Mouse (Mus musculus): ENCODE data around the gene Eef2k. TPM values are rescaled to one million over a fixed set of nuclear protein-coding genes. Genes with fewer than 3 reads are reported as not detected.

Gene Eef2k
- 38.7 and 39.4 TPM in 2 replicates for polyA plus RNA-seq (2016; fragmentation: Nextera tagmentation; extraction: Ambion mirVana)

DNA sequence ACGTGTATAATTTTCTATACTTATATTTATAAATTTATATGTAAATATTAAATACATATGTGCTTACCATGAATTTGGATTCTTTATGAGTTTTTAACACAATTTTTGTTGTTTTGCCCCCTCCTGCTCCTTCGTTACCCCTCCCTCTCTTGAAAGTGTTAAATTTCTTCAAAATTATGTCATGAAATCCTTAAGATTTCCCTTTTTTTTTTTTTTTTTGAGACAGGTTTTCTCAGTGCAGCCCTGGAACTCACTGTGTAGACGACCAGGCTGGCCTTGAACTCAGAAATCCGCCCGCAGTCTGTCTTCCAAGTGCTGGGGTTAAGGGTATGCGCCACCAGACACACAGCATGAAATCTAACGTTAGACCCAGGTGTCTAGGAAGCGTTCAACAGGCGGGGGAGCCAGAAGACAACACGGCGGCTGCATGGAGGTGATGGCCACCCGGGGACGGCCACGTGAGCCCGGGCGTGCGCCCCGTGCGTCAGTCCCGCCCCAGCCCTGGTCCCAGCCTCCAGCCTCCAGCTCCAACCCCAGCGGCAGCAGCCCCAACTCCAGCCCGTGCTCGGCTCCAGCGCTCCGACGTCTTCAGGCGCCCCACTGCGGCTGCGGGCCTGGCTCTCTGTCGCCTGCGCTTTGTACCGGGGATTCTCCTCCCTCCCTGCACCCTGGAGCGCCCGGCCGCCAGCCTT is at the start of gene Eef2k:
Eef2k (plus strand) TSS at position 487 of the 692 bp plus-strand sequence.
- peaks cover 13% of the 10 kb centered on the region for H3K4me1 ChIP-seq
- WGBS = 4% methylated on average over 35 of the region's 35 CpGs
- H3K4me2 ChIP-seq (replicated peaks) = peak within 1 kb of the TSS; percentile 76
- no peaks in the 10 kb centered on the region for H3K9me3 ChIP-seq
- peak within 1 kb of the TSS; percentile 85 for H3K9ac ChIP-seq
- peak; percentile 95 for ATAC-seq (ENCODE audit: insufficient number of reproducible peaks, insufficient read depth, low FRiP score, low TSS enrichment)
- no peaks in the 10 kb centered on the region for H3K27me3 ChIP-seq
- peak within 1 kb of the TSS; percentile 80 for H3K4me3 ChIP-seq
- 0 out of 2 replicates have a peak, but pooled peaks cover 2% of the 10 kb centered on the region for H3K36me3 ChIP-seq
- H3K27ac ChIP-seq = peak within 1 kb of the TSS; percentile 94

DNA sequence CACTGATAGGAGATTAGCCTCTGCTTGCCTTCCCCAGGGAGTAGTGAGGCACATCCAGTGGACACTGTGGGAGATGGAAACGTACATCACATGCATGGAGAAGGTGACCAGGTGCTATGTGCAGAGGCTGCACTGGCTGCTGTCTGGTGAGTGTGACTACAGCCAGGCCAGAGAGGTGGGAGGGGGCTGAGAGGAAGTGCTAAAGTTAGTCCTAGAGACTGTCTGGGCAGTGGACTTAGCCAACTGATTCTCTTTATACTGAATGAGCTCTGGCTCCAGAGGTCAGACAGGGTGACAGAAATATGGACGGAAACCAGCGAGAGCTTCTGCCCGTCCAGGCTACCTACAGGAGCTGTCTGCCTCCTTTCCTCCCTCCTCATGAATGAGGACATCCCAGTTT is 47.1 kb upstream of the Eef2k start:
- WGBS = 66% methylated on average over 4 of the region's 4 CpGs
- Histone ChIP-seq H3K36me3 (no peaks in the 10 kb centered on the region), H3K27me3 (no peaks in the 10 kb centered on the region), H3K9ac (no peak overlapping the region), H3K27ac (no peak overlapping the region), H3K9me3 (no peaks in the 10 kb centered on the region), H3K4me2 (replicated peaks) (no peak overlapping the region), H3K4me3 (no peak overlapping the region), H3K4me1 (no peaks in the 10 kb centered on the region)
- ATAC-seq (ENCODE audit: insufficient number of reproducible peaks, insufficient read depth, low FRiP score, low TSS enrichment) = no peak

DNA sequence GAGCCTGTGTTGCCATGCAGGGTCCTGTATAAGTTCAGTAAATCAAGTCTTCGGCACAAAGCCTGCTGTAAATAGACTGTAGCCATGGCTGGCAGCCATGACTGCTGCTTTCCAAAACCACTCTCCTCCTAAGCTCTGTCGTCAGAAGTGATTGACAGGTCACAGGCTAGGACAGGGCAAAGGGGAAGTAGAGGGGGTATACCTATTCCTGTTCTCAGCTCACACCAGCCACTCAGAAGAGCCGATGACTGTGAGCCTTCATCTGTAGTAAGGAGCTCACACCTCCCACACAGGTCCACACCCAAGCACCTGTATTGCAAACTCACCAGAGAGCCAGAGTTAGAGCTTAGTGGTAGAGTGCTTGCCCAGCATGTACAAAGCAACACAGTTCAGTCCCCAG is 46.3 kb upstream of the Eef2k start:
- Histone ChIP-seq H3K27me3 (no peaks in the 10 kb centered on the region), H3K36me3 (no peaks in the 10 kb centered on the region), H3K27ac (no peak overlapping the region), H3K4me2 (replicated peaks) (no peak overlapping the region), H3K4me1 (no peaks in the 10 kb centered on the region), H3K4me3 (no peak overlapping the region), H3K9me3 (no peaks in the 10 kb centered on the region), H3K9ac (no peak overlapping the region)
- ATAC-seq (ENCODE audit: insufficient number of reproducible peaks, insufficient read depth, low FRiP score, low TSS enrichment) = no peak; the same call in 1 of the 2 replicates
- WGBS = 79% methylated on average over 3 of the region's 3 CpGs

DNA sequence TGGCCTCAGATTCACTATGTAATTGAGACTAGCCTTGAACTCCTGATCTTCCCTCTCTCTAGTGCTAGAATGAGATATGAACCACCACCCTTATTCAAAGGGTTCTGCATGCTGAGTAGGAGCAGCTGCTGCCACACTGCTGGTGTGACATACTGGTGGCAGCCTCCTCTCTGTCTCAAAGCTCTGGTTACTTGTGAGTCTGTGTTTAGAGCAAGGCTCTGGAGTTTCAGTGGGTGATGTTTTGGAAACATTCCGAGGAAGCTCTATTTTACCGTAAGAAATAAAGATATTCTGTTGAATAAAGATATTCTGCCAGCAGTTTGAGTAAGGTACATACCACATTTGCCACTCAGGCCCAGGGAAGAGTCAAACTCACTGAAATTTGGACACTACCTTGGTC is 39.4 kb upstream of the Eef2k start:
- Histone ChIP-seq H3K36me3 (no peaks in the 10 kb centered on the region), H3K27ac (no peak overlapping the region), H3K9ac (no peak overlapping the region), H3K27me3 (no peaks in the 10 kb centered on the region), H3K4me2 (replicated peaks) (no peak overlapping the region), H3K9me3 (no peaks in the 10 kb centered on the region), H3K4me3 (no peak overlapping the region), H3K4me1 (no peaks in the 10 kb centered on the region)
- ATAC-seq (ENCODE audit: insufficient number of reproducible peaks, insufficient read depth, low FRiP score, low TSS enrichment) = no peak
- 95% methylated on average over 2 of the region's 2 CpGs for WGBS

DNA sequence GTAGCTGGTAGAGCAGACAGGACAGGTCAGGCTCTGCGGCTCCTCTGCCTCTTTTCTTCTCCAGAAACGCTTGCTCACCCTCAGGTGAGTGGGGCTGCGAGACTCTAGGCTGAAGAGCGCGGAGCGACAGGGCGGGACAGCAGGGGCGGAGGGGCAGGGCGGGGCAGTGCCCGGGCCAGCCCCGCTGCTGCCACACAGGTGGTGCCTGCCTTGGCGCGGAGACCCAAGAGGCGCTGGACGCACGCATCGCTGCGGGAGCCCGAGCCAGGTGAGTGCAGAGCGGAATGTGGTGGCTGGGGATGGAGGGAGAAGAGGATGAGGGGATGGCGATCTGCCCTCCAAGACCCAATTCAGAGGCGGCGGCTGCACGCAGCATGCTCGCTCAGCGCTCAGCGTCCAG is 32.9 kb upstream of the Eef2k start:
- Histone ChIP-seq H3K27ac (no peak overlapping the region), H3K27me3 (peaks cover 21% of the 10 kb centered on the region), H3K36me3 (no peaks in the 10 kb centered on the region), H3K4me2 (replicated peaks) (peak overlapping the region; percentile 51), H3K4me1 (peaks cover 4% of the 10 kb centered on the region; the same call in 1 of the 2 replicates), H3K9ac (peak overlapping the region; percentile 33), H3K9me3 (no peaks in the 10 kb centered on the region), H3K4me3 (peak overlapping the region; percentile 22)
- 3% methylated on average over 19 of the region's 27 CpGs for WGBS
- no peak for ATAC-seq (ENCODE audit: insufficient number of reproducible peaks, insufficient read depth, low FRiP score, low TSS enrichment)

DNA sequence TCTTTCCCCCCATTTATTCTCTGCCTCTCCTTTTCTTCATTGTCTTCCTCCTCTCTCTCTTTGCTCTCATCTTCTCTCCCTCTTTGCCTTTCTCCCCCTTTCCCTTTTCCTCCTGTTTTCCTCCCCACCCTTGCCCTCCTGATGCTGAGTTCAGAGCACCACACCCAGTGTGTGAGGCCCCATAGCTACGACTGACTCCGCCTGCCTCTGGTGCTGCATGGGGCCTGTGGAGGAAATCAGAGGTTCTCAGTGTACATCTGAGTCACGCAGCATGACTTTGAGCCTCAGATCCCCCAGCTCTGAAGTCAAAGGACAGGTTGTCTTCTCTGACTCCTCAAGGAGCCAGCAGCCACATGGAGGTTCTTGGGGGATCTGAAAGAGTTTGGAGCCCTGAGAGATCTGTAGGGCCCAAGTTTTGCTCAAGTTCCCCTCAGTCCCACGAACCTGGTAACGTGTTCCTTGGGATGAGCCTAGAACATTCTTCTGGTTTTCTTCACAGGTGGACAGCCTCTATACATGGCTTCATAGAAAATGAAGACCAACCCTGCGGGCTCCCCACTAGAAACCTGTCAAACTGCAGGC is 30.7 kb upstream of the Eef2k start, which contains the start of gene Gm5737:
Gm5737 (plus strand) TSS at position 532 of the 582 bp plus-strand sequence.
- peaks cover 4% of the 10 kb centered on the region; the same call in 1 of the 2 replicates for H3K4me1 ChIP-seq
- H3K4me2 ChIP-seq (replicated peaks) = no peak within 1 kb of the TSS
- H3K27me3 ChIP-seq = peaks cover 21% of the 10 kb centered on the region
- no peak within 1 kb of the TSS for H3K9ac ChIP-seq
- no peaks in the 10 kb centered on the region for H3K36me3 ChIP-seq
- WGBS = 82% methylated on average over 6 of the region's 6 CpGs
- H3K27ac ChIP-seq = no peak within 1 kb of the TSS
- H3K9me3 ChIP-seq = no peaks in the 10 kb centered on the region
- H3K4me3 ChIP-seq = no peak within 1 kb of the TSS
- no peak for ATAC-seq (ENCODE audit: insufficient number of reproducible peaks, insufficient read depth, low FRiP score, low TSS enrichment)

DNA sequence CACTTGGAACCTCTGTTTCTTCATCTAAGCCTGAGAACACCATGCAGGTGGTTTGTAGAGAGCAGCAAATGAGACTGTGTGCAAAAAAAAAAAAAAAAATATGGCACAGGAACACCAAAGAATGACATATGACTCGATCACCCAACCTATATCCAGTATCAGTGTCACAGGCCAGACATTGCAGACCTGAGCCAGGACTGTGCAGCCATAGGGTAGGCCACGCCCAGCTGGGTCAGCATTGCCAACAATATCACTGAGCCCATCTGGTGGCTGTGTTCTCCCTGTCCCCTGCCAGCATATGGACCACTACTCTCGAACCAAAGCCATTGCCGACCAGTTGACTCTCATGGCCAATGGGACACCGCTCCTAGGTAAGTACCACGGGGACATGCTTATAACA is 25.1 kb upstream of the Eef2k start:
- no peaks in the 10 kb centered on the region for H3K27me3 ChIP-seq
- no peak overlapping the region for H3K4me2 ChIP-seq (replicated peaks)
- no peaks in the 10 kb centered on the region for H3K4me1 ChIP-seq
- H3K36me3 ChIP-seq = no peaks in the 10 kb centered on the region
- WGBS = 88% methylated on average over 6 of the region's 6 CpGs
- no peak overlapping the region for H3K9ac ChIP-seq
- no peak for ATAC-seq (ENCODE audit: insufficient number of reproducible peaks, insufficient read depth, low FRiP score, low TSS enrichment)
- no peaks in the 10 kb centered on the region for H3K9me3 ChIP-seq
- H3K27ac ChIP-seq = no peak overlapping the region
- no peak overlapping the region for H3K4me3 ChIP-seq

DNA sequence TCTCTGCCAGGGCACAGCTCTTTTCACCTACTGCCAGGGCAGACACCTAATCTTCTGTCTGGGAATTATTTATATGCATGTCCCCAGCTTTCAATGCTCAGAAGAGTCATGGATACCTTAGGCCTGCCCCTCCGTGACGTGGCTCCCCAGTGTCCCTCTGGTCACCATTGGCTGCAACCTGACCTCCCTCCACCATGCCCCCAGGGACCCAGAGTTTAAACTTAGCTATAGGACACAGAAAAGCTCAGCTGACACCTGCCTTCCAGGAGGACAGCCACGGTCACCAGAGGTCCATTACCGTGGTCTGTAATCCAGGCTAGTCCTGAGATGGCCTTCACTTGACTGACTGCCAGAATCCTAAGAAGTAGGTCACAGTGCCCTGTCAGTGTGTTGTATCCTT is 23.2 kb upstream of the Eef2k start:
- 82% methylated on average over 4 of the region's 4 CpGs for WGBS

DNA sequence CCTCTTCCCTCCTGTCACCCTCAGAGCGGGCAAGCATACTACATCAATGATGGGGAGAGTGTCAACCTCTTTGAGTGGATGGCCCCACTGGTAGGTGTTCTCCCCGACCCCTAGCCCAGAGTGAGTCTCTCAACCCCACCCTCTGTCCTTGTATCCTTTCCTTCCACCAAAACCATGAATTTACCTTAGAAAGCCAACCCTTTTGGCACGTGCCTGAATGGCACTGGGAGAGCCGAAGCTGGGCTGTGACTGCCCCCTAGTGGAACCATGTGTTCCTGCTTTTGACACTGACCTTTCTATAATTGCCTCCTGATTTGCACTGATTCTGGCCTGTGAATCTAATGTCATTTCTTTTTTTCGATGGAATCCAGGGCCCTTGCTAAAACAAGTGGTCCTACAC is 19.4 kb upstream of the Eef2k start:
- Histone ChIP-seq H3K4me3 (no peak overlapping the region), H3K36me3 (no peaks in the 10 kb centered on the region), H3K27me3 (0 out of 2 replicates have a peak, but pooled peaks cover 3% of the 10 kb centered on the region), H3K27ac (no peak overlapping the region), H3K9ac (no peak overlapping the region), H3K4me2 (replicated peaks) (no peak overlapping the region), H3K9me3 (no peaks in the 10 kb centered on the region), H3K4me1 (no peaks in the 10 kb centered on the region)
- WGBS = 21% methylated on average over 5 of the region's 5 CpGs
- 0 out of 2 replicates have a peak, but pooled peaks have one; percentile 8 for ATAC-seq (ENCODE audit: insufficient number of reproducible peaks, insufficient read depth, low FRiP score, low TSS enrichment)

More for the DNA sequence above, 23.2 kb upstream of the Eef2k start:
- Histone ChIP-seq H3K4me2 (replicated peaks) (no peak overlapping the region), H3K27ac (no peak overlapping the region), H3K4me1 (no peaks in the 10 kb centered on the region), H3K9me3 (no peaks in the 10 kb centered on the region), H3K36me3 (no peaks in the 10 kb centered on the region), H3K4me3 (no peak overlapping the region), H3K27me3 (no peaks in the 10 kb centered on the region), H3K9ac (no peak overlapping the region)
- no peak for ATAC-seq (ENCODE audit: insufficient number of reproducible peaks, insufficient read depth, low FRiP score, low TSS enrichment)

DNA sequence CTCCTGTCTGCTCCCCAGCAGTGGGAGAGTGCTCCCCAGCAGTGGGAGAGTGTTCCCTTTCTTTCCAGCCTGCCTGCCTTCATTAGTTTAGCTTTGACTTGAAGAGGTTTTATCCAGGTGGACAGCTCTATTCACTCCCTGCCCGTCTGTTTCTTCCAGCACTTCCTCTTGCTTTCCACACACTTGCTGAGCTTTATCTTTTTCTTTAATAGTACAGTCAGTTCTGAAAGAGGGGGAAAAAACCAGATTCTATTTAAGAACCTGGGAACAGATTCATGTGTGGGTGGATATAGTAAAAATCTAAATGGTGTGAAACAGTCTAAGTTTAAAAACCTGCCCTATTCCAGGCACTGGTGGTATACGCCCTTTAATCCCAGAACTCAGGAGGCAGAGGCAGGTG is 17.5 kb upstream of the Eef2k start:
- peaks cover under 1% of the 10 kb centered on the region; the same call in 1 of the 2 replicates for H3K4me1 ChIP-seq
- H3K27ac ChIP-seq = no peak overlapping the region
- no peak overlapping the region for H3K4me2 ChIP-seq (replicated peaks)
- no peak overlapping the region for H3K9ac ChIP-seq
- no peaks in the 10 kb centered on the region for H3K36me3 ChIP-seq
- H3K27me3 ChIP-seq = peaks cover 9% of the 10 kb centered on the region; the same call in 1 of the 2 replicates
- 69% methylated on average over 2 of the region's 2 CpGs for WGBS
- H3K4me3 ChIP-seq = no peak overlapping the region
- ATAC-seq (ENCODE audit: insufficient number of reproducible peaks, insufficient read depth, low FRiP score, low TSS enrichment) = no peak
- no peaks in the 10 kb centered on the region for H3K9me3 ChIP-seq

DNA sequence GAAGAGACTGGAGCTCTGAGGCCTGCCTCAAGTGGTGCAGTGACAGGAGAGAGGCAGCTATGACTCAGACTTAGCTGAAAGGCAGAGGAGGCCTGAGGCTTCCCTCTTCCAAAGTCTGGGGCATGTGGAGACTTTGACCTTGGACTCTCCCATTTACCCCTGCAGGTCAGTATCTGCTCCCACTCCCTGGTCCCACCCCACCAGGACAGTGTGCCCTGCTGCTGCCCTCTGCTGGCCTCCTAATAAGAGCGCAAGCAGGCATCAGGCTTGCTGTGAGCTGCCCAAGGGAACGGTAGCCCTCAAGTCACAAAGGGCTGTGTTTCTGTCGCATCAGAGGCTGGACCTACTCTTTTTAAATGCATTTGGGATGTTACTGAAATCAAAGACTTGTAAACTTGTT is 16.2 kb upstream of the Eef2k start:
- no peaks in the 10 kb centered on the region for H3K36me3 ChIP-seq
- peaks cover 12% of the 10 kb centered on the region; the same call in 1 of the 2 replicates for H3K27me3 ChIP-seq
- no peak for ATAC-seq (ENCODE audit: insufficient number of reproducible peaks, insufficient read depth, low FRiP score, low TSS enrichment)
- no peak overlapping the region for H3K27ac ChIP-seq
- no peak overlapping the region for H3K9ac ChIP-seq
- H3K4me2 ChIP-seq (replicated peaks) = no peak overlapping the region
- no peak overlapping the region for H3K4me3 ChIP-seq
- 15% methylated on average over 3 of the region's 3 CpGs for WGBS
- no peaks in the 10 kb centered on the region for H3K9me3 ChIP-seq
- H3K4me1 ChIP-seq = peaks cover 8% of the 10 kb centered on the region; the same call in 1 of the 2 replicates

Data from embryonic facial prominence, embryonic 12.5 days (tissue).